Mouse (Mus musculus) c-Kit-negative CD71-positive TER-119-positive erythroid progenitor cells, embryonic 14.5 days (primary cell): ENCODE data around the gene Ppp6r3.
"Not testable (repeated sequence)": the region's sequence is repeated elsewhere in the genome, so short reads cannot be mapped to it uniquely, and the experiment has no call there.

Experiments used
- DNase-seq: peaks from one replicate; pipeline ENCODE4 v3.0.0-alpha.2; 2013; ENCODE audit warnings: low read depth, low spot score

The Ppp6r3 gene

DNA sequence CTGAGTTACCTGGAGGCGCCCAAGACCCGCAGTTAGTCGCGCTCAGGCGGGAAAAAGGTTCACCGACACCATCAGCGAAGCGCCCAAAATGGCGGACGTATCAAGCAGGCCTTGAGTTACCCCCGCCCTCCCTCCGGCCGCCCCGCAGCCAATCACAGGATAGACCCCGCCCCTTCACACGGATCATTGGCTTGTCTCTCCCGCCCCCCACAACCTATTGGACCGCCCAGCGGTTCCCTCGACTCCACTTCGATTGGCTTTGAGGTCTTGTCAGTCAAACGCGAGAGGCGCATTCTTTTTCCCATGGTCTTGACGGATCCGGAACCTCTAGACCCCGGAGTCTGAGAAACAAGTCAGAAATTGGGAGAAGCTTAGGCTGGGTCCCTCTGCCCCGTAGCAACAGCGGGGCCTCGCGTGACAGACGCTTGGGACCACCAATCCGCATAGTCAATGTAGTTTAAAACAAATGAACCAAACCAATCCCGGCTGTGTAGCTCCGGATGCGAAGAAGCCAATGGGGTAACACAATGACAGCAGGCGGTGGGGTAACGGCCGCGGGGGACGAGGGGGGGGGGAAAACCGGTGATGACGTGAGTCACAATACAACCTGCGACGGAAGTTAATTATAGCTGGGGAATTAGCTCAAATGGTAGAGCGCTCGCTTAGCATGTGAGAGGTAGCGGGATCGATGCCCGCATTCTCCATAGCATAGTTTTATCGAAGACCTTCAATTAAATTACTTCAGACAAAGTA lies at the start of gene Ppp6r3:
Ppp6r3 (minus strand) TSS at position 118 of the 753 bp plus-strand sequence.
- DNase-seq = peak; percentile 99

DNA sequence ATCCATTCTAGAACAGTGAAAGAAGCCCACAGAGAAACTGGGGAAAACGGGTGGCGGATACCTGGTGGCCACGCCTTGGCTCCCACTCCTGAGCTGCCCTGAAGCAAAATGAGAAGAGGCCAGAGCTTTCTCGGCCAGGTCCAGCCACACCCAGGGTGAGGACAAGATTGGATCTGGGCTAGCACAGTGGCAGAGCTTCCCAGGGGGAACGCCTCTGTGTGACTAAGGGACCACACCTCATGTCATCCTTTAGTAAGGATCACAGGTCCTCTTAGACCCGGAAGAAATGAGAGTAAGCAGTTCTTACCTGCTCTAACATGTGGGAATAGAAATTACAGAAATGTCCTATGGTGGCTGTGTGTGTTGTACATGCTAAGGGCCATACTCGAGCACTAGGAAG lies 49.6 kb upstream of the Ppp6r3 start:
- DNase-seq = no peak

DNA sequence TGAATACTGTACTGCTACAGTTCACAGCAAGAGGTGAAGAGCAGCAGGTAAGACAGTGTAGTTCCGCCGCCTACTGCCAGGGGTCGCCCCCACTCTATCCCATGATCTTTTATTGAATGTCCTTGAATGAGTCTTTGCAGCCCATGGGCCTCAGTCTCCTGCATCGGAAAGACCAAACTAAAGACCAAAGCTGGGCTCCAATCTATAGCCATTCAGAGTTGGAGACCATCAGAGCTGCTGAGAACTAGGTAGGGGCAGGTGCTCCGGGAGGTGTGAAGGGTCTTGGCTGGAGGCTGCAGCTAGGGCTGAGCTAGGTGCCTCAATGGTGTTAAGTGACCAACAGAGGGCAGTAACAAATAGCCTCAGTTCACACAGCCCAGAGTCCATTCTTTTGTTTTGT lies 48.3 kb upstream of the Ppp6r3 start:
- no peak for DNase-seq

DNA sequence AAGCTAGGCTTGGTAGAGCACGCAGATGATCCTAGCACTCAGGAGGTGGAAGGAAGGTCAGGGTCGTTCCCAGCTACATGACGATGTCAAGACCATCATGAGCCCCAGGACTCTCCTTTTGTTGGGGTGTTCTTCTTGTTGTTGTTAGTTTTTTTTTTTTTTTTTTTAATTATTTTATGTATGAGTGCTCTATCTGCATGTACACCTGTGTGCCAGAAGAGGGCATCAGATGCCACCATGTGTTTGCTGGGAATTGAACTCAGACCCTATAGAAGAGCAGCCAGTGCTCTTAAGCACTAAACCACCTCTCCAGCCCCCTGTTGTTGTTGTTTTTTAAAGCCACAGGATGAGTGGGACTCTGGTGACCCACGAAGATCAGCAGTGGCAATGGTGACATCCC lies 47.7 kb upstream of the Ppp6r3 start:
- DNase-seq = no peak

DNA sequence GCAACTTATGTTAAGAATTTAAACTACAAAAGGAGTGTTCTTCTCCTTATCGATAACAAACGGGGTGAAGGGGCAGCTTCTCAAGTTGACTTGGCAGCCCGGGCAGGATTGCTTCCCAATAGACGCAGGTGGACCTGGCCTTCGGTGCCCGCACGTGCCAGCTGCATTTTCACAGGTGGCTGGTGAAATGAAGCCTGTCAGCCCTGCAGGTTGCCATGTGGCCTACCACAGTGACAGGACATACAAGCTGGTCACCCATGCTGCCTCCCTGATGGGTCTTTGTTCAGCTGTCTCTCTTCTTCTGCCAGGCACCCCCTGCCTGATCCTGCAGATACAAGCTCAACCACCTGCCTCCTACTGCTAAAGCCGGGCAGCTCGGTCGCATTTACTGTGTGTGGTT lies 45.3 kb upstream of the Ppp6r3 start:
- DNase-seq = no peak

DNA sequence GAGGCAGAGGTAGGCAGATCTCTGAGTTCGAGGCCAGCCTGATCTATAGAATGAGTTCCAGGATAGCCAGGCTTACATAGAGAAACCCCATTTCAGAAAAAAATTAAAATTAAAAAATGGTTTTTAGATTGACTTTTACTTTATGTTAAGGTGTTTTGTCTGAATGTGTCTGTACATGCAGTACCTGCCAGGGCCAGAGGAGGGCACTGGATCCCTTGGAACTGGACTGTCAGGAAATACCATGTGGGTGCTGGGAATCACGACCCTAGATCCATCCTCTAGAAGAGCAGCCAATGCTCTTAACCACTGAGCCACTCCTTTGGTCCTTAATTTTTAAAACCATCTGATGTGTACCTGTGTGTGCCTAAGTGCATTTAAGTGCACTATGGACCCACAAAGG lies 43.8 kb upstream of the Ppp6r3 start:
- no peak for DNase-seq

DNA sequence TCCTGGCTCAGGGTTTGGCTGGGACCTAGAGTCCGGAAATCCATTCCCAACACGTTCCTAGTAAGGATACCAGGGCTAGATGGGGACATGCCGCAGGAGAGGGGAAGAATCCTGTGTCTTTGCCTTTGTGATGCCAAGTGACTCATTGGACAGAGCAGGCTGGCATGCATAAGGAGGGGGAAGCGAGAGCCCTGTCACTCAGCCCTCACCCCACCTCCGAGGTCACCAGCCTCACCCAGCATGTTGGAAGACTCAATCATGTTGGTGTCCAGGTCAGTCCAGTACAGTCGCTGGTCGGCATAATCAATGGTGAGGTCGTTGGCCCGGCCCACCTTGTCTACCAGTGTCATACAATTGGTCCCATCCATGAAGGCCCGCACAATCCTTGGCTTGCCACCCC lies 38.4 kb upstream of the Ppp6r3 start:
- no peak for DNase-seq

DNA sequence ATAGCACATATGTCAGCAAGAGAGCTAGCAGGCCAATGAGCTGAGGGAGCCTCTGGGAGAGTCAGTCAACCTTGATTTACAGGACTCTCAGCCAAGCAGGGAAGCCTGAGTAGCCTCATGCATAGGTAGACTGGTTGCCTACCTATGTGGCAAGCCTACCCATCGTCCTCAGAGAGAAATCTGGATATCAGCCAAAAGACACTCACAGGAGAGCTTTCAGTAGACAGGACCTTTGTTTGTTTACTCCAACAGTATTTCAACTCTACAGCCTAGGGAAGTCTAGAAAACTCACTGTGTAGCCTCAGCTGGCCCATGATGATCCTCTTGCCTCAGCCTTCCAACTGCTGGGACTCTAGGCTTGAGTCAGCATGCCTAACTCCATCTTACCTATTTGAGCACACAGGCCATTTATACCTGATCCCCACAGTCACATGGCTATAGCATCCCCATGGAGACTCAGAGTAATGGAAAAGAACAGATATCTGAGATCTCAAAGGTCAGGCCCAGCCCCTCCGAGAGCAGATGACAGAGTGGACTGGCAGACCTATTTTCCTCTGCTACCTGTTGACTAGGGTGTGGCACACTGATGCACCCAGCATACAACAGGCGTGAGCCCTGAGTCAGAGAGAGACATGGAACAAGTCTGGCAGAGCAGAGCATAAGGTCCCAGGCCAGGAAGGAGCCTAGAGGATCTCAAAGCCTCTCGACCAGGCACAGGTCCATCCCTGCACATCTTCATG lies 37.2 kb upstream of the Ppp6r3 start:
- no peak for DNase-seq

DNA sequence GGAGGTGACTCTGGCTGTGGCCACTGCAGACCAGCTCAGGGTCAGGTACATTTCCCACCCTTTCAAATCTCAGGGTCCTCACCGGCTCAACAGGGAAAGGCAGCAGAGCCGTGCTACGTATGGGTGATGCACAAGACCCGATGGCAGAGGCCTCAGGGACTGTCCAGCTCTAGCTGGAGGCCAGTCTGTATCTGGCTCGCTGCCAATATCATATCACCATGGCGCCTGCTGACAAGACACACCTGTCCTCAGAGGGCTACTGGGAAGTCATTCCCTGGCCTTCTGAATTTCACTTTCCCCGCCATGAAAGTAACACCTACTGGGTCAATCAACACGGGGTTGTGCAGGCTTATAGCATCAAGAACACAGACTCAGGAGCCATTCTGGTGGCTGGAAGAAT lies 36.2 kb upstream of the Ppp6r3 start:
- no peak for DNase-seq

DNA sequence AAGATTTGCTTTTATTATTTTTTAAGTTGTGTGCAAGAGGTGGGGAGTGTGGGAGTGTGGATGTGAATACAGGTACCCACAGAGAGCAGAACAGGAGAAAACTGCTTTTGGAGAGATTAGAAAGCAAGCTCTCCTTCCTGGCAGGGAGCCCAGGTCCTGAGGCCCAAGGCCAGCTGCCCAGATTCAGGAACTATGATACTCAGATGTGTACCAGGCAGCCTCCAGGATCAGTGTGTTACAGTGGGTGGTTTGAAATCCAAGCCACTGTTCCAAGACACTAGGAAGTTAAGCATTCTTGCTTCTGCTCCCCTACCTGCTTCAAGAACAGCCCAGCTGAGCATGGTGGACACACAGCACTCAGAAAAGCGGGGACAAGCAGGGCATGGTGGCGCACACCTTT lies 35.3 kb upstream of the Ppp6r3 start:
- DNase-seq = no peak

DNA sequence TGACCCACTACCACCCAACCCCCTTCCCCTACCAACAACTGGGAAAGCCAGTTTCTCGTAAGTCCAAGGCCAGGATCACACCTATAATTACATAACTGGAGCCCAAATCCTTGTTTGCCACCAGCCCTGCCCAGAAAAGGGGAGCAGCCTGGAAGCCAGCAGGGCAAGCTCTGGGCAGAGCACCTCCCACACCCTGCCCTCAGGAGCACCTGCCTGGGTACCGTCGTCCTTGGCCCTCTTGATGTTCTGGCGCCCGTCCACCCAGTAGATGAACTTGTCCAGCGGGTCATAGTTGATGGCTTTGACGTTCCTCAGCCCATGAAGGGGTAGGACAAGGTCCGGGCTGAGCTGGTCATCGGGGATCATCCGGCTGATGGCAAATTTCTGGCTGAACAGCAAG lies 34.3 kb upstream of the Ppp6r3 start:
- no peak for DNase-seq

DNA sequence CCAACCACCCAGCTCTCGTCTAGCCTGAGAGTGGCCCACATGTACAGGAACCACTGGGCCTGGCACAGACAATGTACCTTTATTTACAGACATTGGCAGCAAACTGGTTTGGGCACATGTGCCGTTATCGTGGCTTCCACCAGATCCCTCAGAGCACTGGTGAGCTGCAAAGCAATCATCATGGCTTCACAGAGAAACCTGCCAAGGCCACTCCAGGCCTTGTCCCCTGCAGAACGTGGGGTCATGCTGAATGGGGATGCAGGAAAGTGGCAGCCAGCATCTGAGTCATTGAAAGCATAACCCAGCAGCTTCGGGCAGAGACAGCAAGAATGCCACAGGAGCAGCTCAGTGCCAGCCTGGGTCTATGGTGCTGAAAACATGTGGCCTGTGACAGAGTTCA lies 18.8 kb upstream of the Ppp6r3 start:
- no peak for DNase-seq

DNA sequence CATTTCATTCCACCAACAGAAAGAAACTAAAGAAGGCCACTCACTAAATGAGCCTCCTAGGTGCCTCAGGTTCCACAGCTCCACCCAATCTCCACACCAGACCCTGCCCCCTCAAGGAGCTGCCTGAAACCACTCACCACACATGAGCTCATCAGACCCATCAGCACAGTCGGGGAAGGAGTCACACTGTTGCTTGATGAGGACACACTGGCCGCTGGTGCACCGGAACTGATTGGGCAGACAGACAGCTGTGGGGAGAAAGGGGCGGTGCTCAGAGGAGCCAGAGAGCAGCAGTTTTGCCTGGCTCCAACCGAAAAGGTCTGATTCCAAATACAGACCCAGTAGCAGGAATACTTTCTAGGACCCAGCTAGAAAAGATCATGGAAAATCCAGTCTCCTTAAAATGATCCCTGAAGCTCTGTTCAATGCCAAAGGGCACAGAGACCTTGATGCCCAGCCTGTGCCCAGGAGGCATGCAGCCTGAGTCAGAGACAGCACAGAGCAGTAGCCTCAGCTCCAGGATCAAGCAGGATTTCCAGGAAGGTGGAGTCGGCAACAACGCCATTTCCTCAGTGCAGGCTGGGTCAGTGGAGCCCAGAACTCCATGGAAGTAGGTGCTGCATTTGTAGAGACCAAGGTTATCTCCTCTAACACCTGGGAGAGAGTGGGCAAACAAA lies 18.0 kb upstream of the Ppp6r3 start:
- no peak for DNase-seq

DNA sequence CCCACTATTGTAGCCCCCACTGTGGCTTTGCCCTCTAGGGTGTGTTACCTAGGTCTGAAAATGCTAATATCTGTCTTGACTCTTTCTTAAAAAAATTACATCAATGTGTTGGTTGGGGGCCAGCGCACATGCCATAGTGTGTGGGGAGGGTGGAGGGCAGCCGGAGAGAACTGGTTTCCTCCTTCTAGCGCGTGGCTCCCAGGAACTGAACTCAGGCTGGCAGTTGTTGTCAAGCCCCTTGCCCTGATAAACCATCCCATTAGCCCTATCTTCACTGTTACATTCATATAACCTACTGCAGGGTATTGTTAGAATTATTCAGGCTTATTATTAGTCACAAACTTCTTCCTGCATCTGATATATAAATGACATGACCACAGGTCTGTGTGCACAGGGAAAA lies 14.4 kb upstream of the Ppp6r3 start:
- DNase-seq = no peak

DNA sequence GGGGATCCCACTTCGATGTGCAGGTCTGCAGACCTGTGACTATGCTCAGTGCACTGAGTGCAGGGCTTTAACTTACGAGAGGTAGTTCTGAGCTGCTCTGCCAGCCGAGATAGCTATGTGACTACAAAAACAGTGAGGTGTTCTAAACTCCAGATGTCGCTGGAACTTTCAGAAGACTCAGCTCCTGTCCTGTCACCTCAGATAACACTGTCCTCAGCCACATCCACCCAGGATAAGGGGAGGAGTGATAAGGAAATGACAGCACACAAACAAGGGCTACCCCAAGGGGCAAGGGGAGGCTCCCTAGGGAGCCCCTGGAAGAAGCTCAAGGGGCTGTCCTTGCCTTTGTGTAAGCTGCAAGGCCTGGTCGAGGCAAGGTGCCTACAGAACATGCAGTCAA lies 14.0 kb upstream of the Ppp6r3 start:
- no peak for DNase-seq

DNA sequence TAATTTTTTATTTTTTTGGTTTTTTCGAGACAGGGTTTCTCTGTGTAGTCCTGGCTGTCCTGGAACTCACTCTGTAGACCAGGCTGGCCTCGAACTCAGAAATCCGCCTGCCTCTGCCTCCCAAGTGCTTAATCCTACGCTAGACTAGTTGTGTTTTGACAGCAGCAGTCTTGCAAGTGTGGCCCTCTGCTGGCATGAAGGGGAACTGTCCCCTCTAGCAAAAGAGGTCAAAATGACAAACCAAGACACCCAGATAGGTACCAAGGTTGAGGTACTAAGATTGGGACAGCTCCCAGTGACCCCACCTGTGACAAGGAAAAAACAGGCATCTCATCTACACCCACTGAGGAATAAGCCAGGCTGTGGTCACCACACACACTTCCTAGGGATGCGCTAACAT lies 12.2 kb upstream of the Ppp6r3 start:
- DNase-seq = not testable (repeated sequence)

DNA sequence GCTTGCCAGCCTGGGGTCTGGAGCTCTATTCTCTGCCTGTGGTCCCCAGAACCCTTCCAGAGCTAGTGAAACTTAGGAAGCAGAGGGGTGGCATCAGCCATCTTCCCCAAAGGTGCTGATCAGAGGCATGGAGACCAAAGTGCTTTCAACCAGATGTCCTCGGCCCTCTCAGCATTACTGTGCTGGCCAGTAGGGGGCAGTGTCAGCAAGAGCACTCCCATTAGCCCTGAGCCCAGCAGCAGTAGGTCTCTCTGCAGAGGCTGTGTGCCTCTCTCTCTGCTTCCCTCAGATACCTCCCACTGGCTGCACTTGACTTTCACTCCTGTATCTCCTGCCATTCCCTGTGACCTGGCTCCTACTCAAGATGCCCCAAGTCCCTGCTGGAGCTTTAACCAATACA lies 11.0 kb upstream of the Ppp6r3 start:
- DNase-seq = no peak

DNA sequence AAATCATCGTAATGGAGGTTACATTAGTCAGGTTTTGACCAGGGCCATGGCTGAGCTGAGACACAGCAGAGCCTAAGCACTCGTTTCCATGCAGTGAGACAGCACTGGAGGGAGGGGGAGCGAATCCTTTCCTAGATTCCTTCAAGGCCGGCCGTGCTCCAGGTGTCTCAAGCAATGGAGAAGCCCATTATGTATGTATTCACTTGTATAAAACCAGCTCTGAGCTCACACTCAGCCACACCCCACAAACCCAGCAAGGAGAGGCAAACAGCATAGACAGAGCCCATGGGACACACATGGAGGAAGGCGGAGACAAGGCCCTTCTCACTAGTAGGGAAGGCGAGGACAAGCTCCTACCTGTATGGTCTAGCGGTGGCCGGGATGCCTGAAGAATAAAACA lies 10.5 kb upstream of the Ppp6r3 start:
- DNase-seq = no peak

DNA sequence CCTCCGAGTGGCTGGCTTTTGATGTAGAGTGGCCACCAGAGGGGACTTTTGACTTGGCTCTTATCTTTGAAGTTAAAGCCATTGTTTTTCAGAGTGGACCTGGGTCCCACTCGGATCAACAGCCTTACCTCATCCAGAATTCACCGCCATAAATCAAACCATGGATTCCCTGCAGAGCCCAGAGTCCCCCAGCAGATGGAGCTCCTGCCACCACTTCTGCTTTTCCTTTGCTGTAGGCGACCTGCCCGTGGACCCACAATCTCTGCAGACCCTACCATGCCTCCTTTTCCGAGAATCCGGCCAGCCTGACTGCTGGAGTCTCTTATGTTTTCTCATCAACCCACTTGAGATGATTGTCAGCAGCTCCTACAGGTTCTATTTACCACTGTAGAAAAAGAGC lies 5.8 kb upstream of the Ppp6r3 start:
- no peak for DNase-seq

DNA sequence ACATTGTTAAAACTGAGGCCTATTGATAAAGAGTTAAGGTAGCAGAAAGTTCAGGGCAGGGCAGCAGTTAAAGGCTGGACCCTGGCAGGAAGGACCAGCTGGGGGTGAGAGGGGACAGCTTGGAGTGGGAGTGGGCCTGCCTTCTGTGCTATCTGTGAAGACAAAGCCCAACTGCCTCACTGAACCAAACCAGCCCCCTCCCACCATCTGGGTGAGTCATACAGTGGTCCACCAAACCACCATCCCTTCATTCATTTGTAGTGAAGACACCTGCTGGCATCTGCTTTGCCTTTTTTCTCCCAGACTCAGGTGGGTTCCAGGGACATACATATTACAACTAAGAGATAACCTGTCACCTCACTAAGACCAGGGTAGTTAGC lies 2.4 kb upstream of the Ppp6r3 start:
- no peak for DNase-seq

DNA sequence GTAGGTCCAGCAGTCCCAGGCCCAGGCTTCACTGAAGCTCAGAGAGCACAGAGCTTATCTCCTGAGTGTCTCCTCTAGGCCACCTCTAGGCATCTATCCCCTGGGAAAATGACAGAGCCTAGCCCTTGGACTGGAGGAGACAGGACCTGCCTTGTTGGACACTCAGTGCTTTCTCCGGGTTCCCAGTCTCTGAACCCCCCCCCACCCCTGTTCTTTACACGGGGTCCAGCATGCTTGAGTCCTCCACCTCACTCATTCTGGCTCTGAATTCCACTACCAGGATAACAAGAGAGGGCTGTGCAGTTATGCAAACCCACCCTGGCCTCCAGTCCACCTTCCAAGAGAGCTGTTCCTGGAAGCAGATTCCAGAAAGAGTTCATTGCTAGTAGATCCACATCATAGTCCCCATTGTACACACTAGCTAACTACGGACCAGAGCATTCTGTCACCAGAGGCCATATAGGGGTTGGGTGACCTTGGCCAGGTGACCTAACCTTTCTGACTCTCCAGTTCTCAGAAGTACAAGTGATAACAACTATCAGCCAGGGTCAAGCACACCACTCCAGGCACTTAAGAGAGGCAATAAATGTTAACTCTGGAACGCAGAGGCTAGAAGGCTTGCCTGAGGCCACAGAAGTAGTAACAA lies 1.8 kb upstream of the Ppp6r3 start:
- no peak for DNase-seq
